Mouse (Mus musculus) liver, adult (tissue): Measurements from ENCODE around the gene Mybl2.

Experiments
- GATA4 ChIP-seq: IDR thresholded peaks from 2 replicates; pipeline ENCODE4 v1.6.1; 2014; ENCODE audit warnings: mild to moderate bottlenecking, low read length; ENCODE audit not compliant: insufficient replicate concordance

The Mybl2 gene

GRCm38 (mm10) chr2:163122319-163122718, 67.8 kb downstream of the Mybl2 start:
- TF ChIP-seq GATA4: no peak

- TF ChIP-seq GATA4: no peak
Observed at GRCm38 (mm10) chr2:163123496-163123895, 69.0 kb downstream of the Mybl2 start.

- TF ChIP-seq GATA4: no peak
Observed at GRCm38 (mm10) chr2:163130837-163131236, 76.3 kb downstream of the Mybl2 start.

- no peak for TF ChIP-seq GATA4
Observed at GRCm38 (mm10) chr2:163132314-163132713, 77.8 kb downstream of the Mybl2 start.
